Mouse (Mus musculus) C2C12 (cell line): ENCODE results near the gene Clcn7.
"Not testable (repeated sequence)": the region's sequence is repeated elsewhere in the genome, so short reads cannot be mapped to it uniquely, and the experiment has no call there.

ENCODE experiments used
- CTCF ChIP-seq: IDR thresholded peaks from one replicate; pipeline ENCODE4 v1.5.1; 2011; ENCODE audit not compliant: control insufficient read depth, insufficient read depth, insufficient read length
- FOSL1 ChIP-seq: IDR thresholded peaks from one replicate; pipeline ENCODE4 v1.8.0; 2011; ENCODE audit warnings: mild to moderate bottlenecking, low read length; ENCODE audit not compliant: poor library complexity, insufficient read depth, severe bottlenecking
- MAX ChIP-seq: IDR thresholded peaks from one replicate; pipeline ENCODE4 v1.6.1; 2011; ENCODE audit warnings: mild to moderate bottlenecking, control low read depth
- MYOD1 ChIP-seq: IDR thresholded peaks from one replicate; pipeline ENCODE4 v1.6.1; 2011; ENCODE audit warnings: low read depth; ENCODE audit not compliant: control insufficient read depth, insufficient read length
- MYOG ChIP-seq: IDR thresholded peaks from one replicate; pipeline ENCODE4 v1.6.1; 2011; ENCODE audit not compliant: control insufficient read depth, insufficient read length; ENCODE audit errors: extremely low read depth
- USF1 ChIP-seq: IDR thresholded peaks from one replicate; pipeline ENCODE4 v1.6.1; 2011; ENCODE audit warnings: low read depth, mild to moderate bottlenecking, control low read depth, moderate library complexity

DNA sequence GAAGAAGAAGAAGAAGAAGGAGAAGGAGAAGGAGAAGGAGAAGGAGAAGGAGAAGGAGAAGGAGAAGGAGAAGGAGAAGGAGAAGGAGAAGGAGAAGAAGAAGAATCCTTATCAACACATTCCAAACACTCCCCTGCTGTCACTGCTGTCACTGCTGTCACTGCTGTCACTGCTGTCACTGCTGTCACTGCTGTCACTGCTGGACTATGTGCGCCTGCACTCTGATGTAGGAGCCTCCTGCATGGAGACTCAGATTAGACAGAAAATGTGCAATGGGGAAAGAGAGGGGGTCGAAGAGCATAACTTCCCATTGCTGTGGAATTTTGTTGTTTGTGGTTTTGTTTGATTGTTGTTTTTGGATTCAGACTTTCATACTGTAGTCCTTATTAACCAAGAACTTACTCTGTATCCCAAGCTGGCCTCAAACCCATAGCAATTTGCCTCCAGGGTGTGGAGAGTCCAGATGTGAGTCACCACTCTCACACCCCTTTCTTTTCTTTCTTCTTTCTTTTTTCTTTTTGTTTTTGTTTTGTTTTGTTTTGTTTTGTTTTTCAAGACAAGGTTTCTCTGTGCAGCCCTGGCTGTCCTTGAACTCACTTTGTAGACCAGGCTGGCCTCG is 7.6 kb upstream of the Clcn7 start:
- TF ChIP-seq CTCF, FOSL1, MYOD1, MAX, USF1, MYOG: not testable (repeated sequence)
